Comparison of ENCODE assay signal across 23 mouse cellular contexts in genomic region chr7:27124969-27125368, GRCm38 (mm10). TPM values are rescaled to one million over a fixed set of nuclear protein-coding genes. Genes with fewer than 3 reads are reported as not detected.
"Had no signal": no experiment of that assay in that cellular context is flagged by ENCODE, and none has a peak within 500 bp of the region (broad histone marks: within the 10 kb centered on the region; RNA-seq: fewer than 3 reads in every experiment).

No protein-coding gene starts in this region.

- H3K27me3 ChIP-seq: liver, embryonic 13.5 days; liver, embryonic 15.5 days; lung, embryonic 15.5 days; midbrain, embryonic 13.5 days; midbrain, embryonic 15.5 days; neural tube, embryonic 12.5 days; stomach, embryonic 15.5 days had no signal

- H3K4me1 ChIP-seq: liver, embryonic 13.5 days; liver, embryonic 15.5 days; lung, embryonic 15.5 days; megakaryocyte, embryonic 14.5 days; midbrain, embryonic 13.5 days; midbrain, embryonic 15.5 days; neural tube, embryonic 12.5 days; stomach, embryonic 15.5 days had no signal

- H3K4me2 ChIP-seq: liver, embryonic 13.5 days; liver, embryonic 15.5 days; lung, embryonic 15.5 days; midbrain, embryonic 11.5 days; midbrain, embryonic 13.5 days; midbrain, embryonic 15.5 days; neural tube, embryonic 12.5 days; stomach, embryonic 15.5 days had no signal

- H3K9me3 ChIP-seq: liver, embryonic 13.5 days; liver, embryonic 15.5 days; lung, embryonic 15.5 days; megakaryocyte, embryonic 14.5 days; midbrain, embryonic 13.5 days; midbrain, embryonic 15.5 days; neural tube, embryonic 12.5 days; stomach, embryonic 15.5 days had no signal

- DNase-seq: liver, embryonic 13.5 days; lung, adult 18-20 months; lung, postnatal 4 days; right cerebral cortex, postnatal 14 days; thymus, adult 2 months; thymus, postnatal 25 days; thymus, postnatal 4 days had no signal

- H3K4me3 ChIP-seq: liver, embryonic 13.5 days; liver, embryonic 15.5 days; lung, embryonic 15.5 days; megakaryocyte, embryonic 14.5 days; midbrain, embryonic 13.5 days; midbrain, embryonic 15.5 days; neural tube, embryonic 12.5 days; stomach, embryonic 15.5 days had no signal

- ATAC-seq: lung, postnatal 0 days; midbrain, embryonic 13.5 days; midbrain, embryonic 15.5 days had no signal

- H3K36me3 ChIP-seq: liver, embryonic 13.5 days; liver, embryonic 15.5 days; lung, embryonic 15.5 days; midbrain, embryonic 13.5 days; midbrain, embryonic 15.5 days; neural tube, embryonic 12.5 days; stomach, embryonic 15.5 days had no signal

- H3K9ac ChIP-seq: liver, embryonic 13.5 days; liver, embryonic 15.5 days; lung, embryonic 15.5 days; midbrain, embryonic 13.5 days; midbrain, embryonic 15.5 days; neural tube, embryonic 12.5 days; stomach, embryonic 15.5 days had no signal

- H3K27ac ChIP-seq: liver, embryonic 13.5 days; liver, embryonic 15.5 days; lung, embryonic 15.5 days; midbrain, embryonic 13.5 days; midbrain, embryonic 15.5 days; neural tube, embryonic 12.5 days; stomach, embryonic 15.5 days; stomach, postnatal 0 days had no signal

RNA-seq across cellular contexts. Expression of gene Cyp2f2, which starts 5.3 kb away (rescaled TPM):
- total RNA-seq: monocyte, adult 5-6 weeks; neutrophil, adult 5-6 weeks had no signal
- polyA plus RNA-seq: midbrain, embryonic 11.5 days; midbrain, embryonic 13.5 days; neural tube, embryonic 12.5 days; neural tube, embryonic 14.5 days had no signal

RNA-seq across cellular contexts. Expression of gene Cyp2t4, which starts 28.5 kb away (rescaled TPM):
- total RNA-seq: midbrain, postnatal 0 days; monocyte, adult 5-6 weeks; neutrophil, adult 5-6 weeks had no signal
- polyA plus RNA-seq: liver, embryonic 15.5 days; lung, postnatal 0 days; midbrain, embryonic 15.5 days; spleen, adult 2 months; stomach, embryonic 15.5 days; stomach, postnatal 0 days; testis, adult 2 months had no signal

RNA-seq across cellular contexts. Expression of gene Gm21983, which starts 55.9 kb away (rescaled TPM):
- total RNA-seq: midbrain, postnatal 0 days; monocyte, adult 5-6 weeks; neutrophil, adult 5-6 weeks had no signal
- polyA plus RNA-seq: liver, embryonic 13.5 days; liver, embryonic 15.5 days; lung, postnatal 0 days; midbrain, embryonic 11.5 days; midbrain, postnatal 0 days; neural tube, embryonic 14.5 days; spleen, adult 2 months; stomach, postnatal 0 days; testis, adult 2 months; thymus, adult 2 months had no signal
